Mouse (Mus musculus): Measurements from ENCODE around the gene Mdfi. TPM values are rescaled to one million over a fixed set of nuclear protein-coding genes. Genes with fewer than 3 reads are reported as not detected.

Gene Mdfi
- total RNA-seq, 2 experiments from 2014 or later: 6.4 to 8.2 TPM

GRCm38 (mm10) chr17:47805047-47805835 lies 29.2 kb downstream of the Mdfi start:
- no peak for DNase-seq
- intact Hi-C loops (cut with DNase I): no loop called here

- intact Hi-C loops (cut with DNase I): no loop called here
- DNase-seq: no peak
Measured at GRCm38 (mm10) chr17:47803662-47804061, 30.8 kb downstream of the Mdfi start.

- intact Hi-C loops (cut with DNase I): no loop called here
- DNase-seq: peak; percentile 57 to 58
Measured at GRCm38 (mm10) chr17:47802806-47803205, 31.7 kb downstream of the Mdfi start.

- intact Hi-C loops (cut with DNase I): no loop called here
- DNase-seq: no peak
Measured at GRCm38 (mm10) chr17:47797383-47797782, 37.1 kb downstream of the Mdfi start.

- intact Hi-C loops (cut with DNase I): no loop called here
- no peak for DNase-seq
Measured at GRCm38 (mm10) chr17:47796968-47797367, 37.5 kb downstream of the Mdfi start.

- intact Hi-C loops (cut with DNase I): no loop called here
- DNase-seq: peak in 1 of 2 experiments; percentile 36
Measured at GRCm38 (mm10) chr17:47796156-47796816, 38.2 kb downstream of the Mdfi start.

GRCm38 (mm10) chr17:47795446-47795845 lies 39.0 kb downstream of the Mdfi start:
- intact Hi-C loops (cut with DNase I): no loop called here
- peak; percentile 62 to 76 for DNase-seq

GRCm38 (mm10) chr17:47793377-47793776 lies 41.1 kb downstream of the Mdfi start:
- intact Hi-C loops (cut with DNase I): loop anchor here (1.0 to 5.0 kb wide), 4 partner anchors 71 to 308 kb away; partner anchors contain the start of gene Foxp4
- peak; percentile 93 for DNase-seq

- intact Hi-C loops (cut with DNase I): loop anchor here (5.0 kb wide), 2 partner anchors 130 to 255 kb away; partner anchors contain the start of gene Foxp4
Measured at GRCm38 (mm10) chr17:47792098-47792863, 42.2 kb downstream of the Mdfi start.

GRCm38 (mm10) chr17:47788996-47789395 lies 45.5 kb downstream of the Mdfi start:
- intact Hi-C loops (cut with DNase I): no loop called here
- no peak for DNase-seq

More at GRCm38 (mm10) chr17:47792098-47792863, 42.2 kb downstream of the Mdfi start:
- peak; percentile 76 to 84 for DNase-seq

GRCm38 (mm10) chr17:47788306-47788705 lies 46.2 kb downstream of the Mdfi start:
- no peak for DNase-seq
- intact Hi-C loops (cut with DNase I): no loop called here

GRCm38 (mm10) chr17:47787632-47788031 lies 46.9 kb downstream of the Mdfi start:
- intact Hi-C loops (cut with DNase I): no loop called here

GRCm38 (mm10) chr17:47784411-47784810 lies 50.1 kb downstream of the Mdfi start:
- intact Hi-C loops (cut with DNase I): no loop called here
- no peak for DNase-seq

More at GRCm38 (mm10) chr17:47787632-47788031, 46.9 kb downstream of the Mdfi start:
- no peak for DNase-seq

GRCm38 (mm10) chr17:47783445-47784223 lies 50.9 kb downstream of the Mdfi start:
- intact Hi-C loops (cut with DNase I): no loop called here
- no peak for DNase-seq

- DNase-seq: no peak
- intact Hi-C loops (cut with DNase I): no loop called here
Measured at GRCm38 (mm10) chr17:47782486-47782885, 52.0 kb downstream of the Mdfi start.

- intact Hi-C loops (cut with DNase I): no loop called here
- no peak for DNase-seq
Measured at GRCm38 (mm10) chr17:47780470-47780869, 54.0 kb downstream of the Mdfi start.

- intact Hi-C loops (cut with DNase I): no loop called here
- no peak for DNase-seq
Measured at GRCm38 (mm10) chr17:47777141-47777540, 57.4 kb downstream of the Mdfi start.

GRCm38 (mm10) chr17:47773604-47774003 lies 60.9 kb downstream of the Mdfi start:
- no peak for DNase-seq
- intact Hi-C loops (cut with DNase I): no loop called here

- no peak for DNase-seq
- intact Hi-C loops (cut with DNase I): no loop called here
Measured at GRCm38 (mm10) chr17:47769389-47770299, 64.8 kb downstream of the Mdfi start.

All from heart, postnatal 10 days (tissue).